Mouse (Mus musculus) stomach, postnatal 0 days (tissue): ENCODE results near the gene Adam29.

ENCODE experiments used
- CTCF ChIP-seq: IDR thresholded peaks from 2 replicates; pipeline ENCODE4 v1.5.1; 2016; ENCODE audit warnings: antibody characterized with exemption, low read depth, mild to moderate bottlenecking, moderate library complexity
- EP300 ChIP-seq: optimal IDR thresholded peaks from 2 replicates; pipeline ENCODE3; 2016; ENCODE audit warnings: antibody characterized with exemption

DNA sequence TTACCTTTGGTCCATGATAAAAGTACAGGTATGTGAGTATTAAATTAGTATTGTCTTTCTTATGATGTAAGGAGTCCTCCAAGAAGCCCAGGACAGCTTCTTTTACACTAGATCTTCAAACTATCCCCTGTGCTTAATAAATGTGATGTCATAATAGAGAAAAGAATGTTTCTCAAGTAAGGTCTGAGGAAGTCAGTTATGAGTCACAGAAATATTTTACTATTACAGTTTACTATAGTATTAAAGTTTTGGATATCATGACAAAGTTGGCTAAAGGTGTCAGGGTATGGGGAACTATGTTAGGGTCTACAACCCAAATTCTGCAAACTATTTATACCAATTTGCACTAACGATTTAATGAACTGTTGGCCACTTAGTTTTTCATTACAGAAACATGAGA lies at the start of gene Adam29:
- TF ChIP-seq CTCF (no peak), EP300 (no peak)
